Mouse (Mus musculus) limb, embryonic 15.5 days (tissue): ENCODE results near the gene Slc9a8. TPM values are rescaled to one million over a fixed set of nuclear protein-coding genes. Genes with fewer than 3 reads are reported as not detected.

Experiments
- ATAC-seq: fragments of 200-750 bp; cut with Nextera tagmentation; 2 replicates; pipeline ENCODE4 v1.8.0; 2017; ENCODE audit warnings: low read depth, moderate TSS enrichment; ENCODE audit not compliant: insufficient number of reproducible peaks, low FRiP score, low TSS enrichment
- H3K27ac ChIP-seq: fragments of 300-500 bp; sonication (generic); 2 replicates; pipeline ENCODE4 v1.5.1; 2015; ENCODE audit warnings: moderate library complexity, mild to moderate bottlenecking, inconsistent platforms
- H3K27me3 ChIP-seq: fragments of 300-500 bp; sonication (generic); 2 replicates; pipeline ENCODE4 v1.6.1; 2015; ENCODE audit warnings: inconsistent platforms
- H3K36me3 ChIP-seq: fragments of 300-500 bp; sonication (generic); 2 replicates; pipeline ENCODE4 v1.6.1; 2015; ENCODE audit warnings: inconsistent platforms
- H3K4me1 ChIP-seq: fragments of 300-500 bp; sonication (generic); 2 replicates; pipeline ENCODE4 v1.6.1; 2015; ENCODE audit warnings: inconsistent platforms
- H3K4me2 ChIP-seq: fragments of 300-500 bp; sonication (generic); 2 replicates; pipeline ENCODE4 v1.6.1; 2015; ENCODE audit warnings: mild to moderate bottlenecking, inconsistent platforms
- H3K4me3 ChIP-seq: fragments of 300-500 bp; sonication (generic); 2 replicates; pipeline ENCODE4 v1.5.1; 2015; ENCODE audit warnings: mild to moderate bottlenecking, inconsistent platforms
- H3K9ac ChIP-seq: fragments of 300-500 bp; sonication (generic); 2 replicates; pipeline ENCODE4 v1.6.1; 2015; ENCODE audit warnings: inconsistent platforms
- H3K9me3 ChIP-seq: fragments of 300-500 bp; sonication (generic); 2 replicates; pipeline ENCODE4 v1.6.1; 2016; ENCODE audit warnings: inconsistent platforms
- WGBS: fragments of 180-500 bp; shearing (Covaris S2); methylation state at CpG from one replicate; pipeline ENCODE4 v1.1.7; 2015; 5-methylcytosine and 5-hydroxymethylcytosine counted together
- polyA plus RNA-seq: library from polyadenylated mRNA; unstranded; fragments of >200 nt; fragmentation: Nextera tagmentation; extraction: Ambion mirVana; gene quantifications from 2 replicates; pipeline ENCODE4 v1.2.1, GENCODE M21; 2015

Gene Slc9a8
- polyA plus RNA-seq, 1 experiment from 2014 or later, result 16.6 TPM

- H3K9ac ChIP-seq, result peak overlapping the region; percentile 89; the same call in 1 of the 2 replicates
- peaks cover 29% of the 10 kb centered on the region for H3K4me1 ChIP-seq
- ATAC-seq, result no peak
- no peaks in the 10 kb centered on the region for H3K27me3 ChIP-seq
- H3K36me3 ChIP-seq, result no peaks in the 10 kb centered on the region; the same call in 1 of the 2 replicates
- no peak overlapping the region for H3K27ac ChIP-seq
- no peak overlapping the region for H3K4me2 ChIP-seq
- 78% methylated on average over 4 of the region's 4 CpGs for WGBS
- H3K9me3 ChIP-seq, result no peaks in the 10 kb centered on the region
- peak overlapping the region; percentile 92 for H3K4me3 ChIP-seq
Observed at GRCm38 (mm10) chr2:167490813-167491525, 69.5 kb downstream of the Slc9a8 start.

DNA sequence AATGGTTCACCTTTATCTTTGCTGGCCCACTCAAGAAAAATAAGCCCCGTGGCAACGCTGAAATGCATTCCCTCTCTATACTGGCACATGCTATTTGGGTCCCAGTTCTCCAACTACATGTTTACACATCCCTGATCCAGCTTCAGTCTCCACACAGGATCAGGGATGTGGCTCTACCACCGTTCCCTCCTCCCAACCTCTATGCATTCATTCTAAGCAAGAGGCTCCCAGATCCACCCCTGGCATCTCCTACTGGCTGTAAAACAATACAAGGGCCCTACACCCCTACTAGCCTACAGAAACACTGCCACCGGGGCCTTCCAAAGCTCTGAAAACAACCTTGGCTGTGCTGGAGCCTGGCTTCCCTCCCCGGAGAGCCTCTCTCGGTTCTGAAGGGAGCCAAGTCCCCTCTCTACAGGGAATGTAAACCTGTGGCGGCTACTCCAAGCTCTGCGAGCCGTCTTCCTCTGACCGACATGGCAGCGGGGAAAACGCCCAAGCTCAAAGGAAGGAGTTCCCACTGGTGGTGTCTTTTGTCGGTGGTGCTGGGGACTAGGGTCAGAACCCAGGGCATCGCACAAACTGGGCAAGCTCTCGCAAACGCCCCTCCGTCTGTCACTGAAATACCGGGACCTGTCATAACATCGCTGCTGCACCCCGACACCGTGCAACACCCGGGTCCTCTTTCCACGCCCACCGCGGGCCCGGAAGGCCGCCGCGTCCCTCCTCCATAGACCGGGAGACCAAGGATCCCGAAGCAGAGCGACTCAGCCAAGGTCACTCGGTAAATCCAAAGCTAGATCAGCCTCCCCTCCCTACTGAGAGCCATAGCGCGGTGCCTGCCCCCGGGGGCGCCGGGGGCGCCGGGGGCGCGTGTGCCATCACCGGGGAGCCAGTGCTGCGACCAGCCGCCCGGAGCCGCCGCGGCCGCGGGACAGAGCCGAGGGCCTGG is 70.5 kb downstream of the Slc9a8 start, which contains the start of gene Rnf114:
Gene Rnf114, plus strand, starts transcription at position 889 of the 952 bp plus-strand sequence.
- Histone ChIP-seq H3K4me1 (peaks cover 24% of the 10 kb centered on the region), H3K27me3 (no peaks in the 10 kb centered on the region), H3K9me3 (no peaks in the 10 kb centered on the region), H3K4me2 (peak within 1 kb of the TSS; percentile 90), H3K27ac (peak within 1 kb of the TSS; percentile 97), H3K36me3 (no peaks in the 10 kb centered on the region; the same call in 1 of the 2 replicates), H3K4me3 (peak within 1 kb of the TSS; percentile 92), H3K9ac (peak within 1 kb of the TSS; percentile 89)
- WGBS, result 3% methylated on average over 47 of the region's 52 CpGs
- peak; percentile 22 for ATAC-seq

GRCm38 (mm10) chr2:167492713-167493636 is 71.5 kb downstream of the Slc9a8 start, which contains the start of gene Spata2:
TSS of gene Spata2 (minus strand) at chr2:167492887.
- Histone ChIP-seq H3K4me1 (peaks cover 24% of the 10 kb centered on the region), H3K27me3 (no peaks in the 10 kb centered on the region), H3K9ac (peak within 1 kb of the TSS; percentile 89), H3K27ac (peak within 1 kb of the TSS; percentile 97), H3K4me2 (peak within 1 kb of the TSS; percentile 90), H3K9me3 (no peaks in the 10 kb centered on the region), H3K36me3 (no peaks in the 10 kb centered on the region; the same call in 1 of the 2 replicates), H3K4me3 (peak within 1 kb of the TSS; percentile 92)
- peak; percentile 64 for ATAC-seq
- WGBS, result 2% methylated on average over 63 of the region's 63 CpGs

DNA sequence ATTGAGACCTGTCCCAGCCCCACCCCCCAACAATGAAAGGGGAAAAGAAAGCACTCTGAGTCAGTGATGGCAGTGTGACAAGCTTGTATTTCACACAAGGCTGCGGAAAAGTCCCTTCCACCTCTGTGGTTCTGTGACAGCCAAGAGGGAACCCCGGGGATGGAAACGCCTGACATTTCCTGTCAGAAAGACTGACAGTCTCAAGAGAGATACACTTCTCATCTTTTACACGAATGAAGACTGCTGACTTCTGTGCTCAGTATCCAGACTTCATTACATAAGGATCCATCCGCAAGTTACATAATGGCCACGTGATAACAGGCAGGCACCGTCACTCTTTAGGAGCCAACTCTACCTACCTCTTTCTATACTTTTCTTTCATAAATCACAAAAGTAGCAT is 74.9 kb downstream of the Slc9a8 start:
- 83% methylated on average over 7 of the region's 7 CpGs for WGBS
- H3K4me3 ChIP-seq, result no peak overlapping the region
- no peak overlapping the region for H3K9ac ChIP-seq
- peaks cover 12% of the 10 kb centered on the region for H3K4me1 ChIP-seq
- H3K4me2 ChIP-seq, result no peak overlapping the region
- no peak overlapping the region for H3K27ac ChIP-seq
- no peaks in the 10 kb centered on the region; the same call in 1 of the 2 replicates for H3K36me3 ChIP-seq
- H3K27me3 ChIP-seq, result no peaks in the 10 kb centered on the region
- H3K9me3 ChIP-seq, result no peaks in the 10 kb centered on the region
- no peak for ATAC-seq

DNA sequence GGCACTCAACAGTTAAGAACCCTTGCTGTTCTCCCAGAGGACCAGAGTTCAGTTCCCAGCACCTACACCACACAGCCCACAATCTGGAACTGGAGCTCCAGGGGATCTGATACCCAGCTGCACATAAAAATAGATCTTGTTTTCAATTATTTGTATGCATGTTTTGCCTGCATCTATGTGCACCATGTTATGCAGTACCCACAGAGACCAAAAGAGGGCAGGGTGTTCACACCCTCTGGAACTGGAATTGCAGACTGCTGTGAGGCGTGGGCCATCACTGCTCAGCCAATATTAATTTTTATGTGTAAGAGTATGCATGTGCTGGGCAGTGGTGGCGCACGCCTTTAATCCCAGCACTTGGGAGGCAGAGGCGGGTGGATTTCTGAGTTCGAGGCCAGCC is 75.8 kb downstream of the Slc9a8 start:
- H3K4me2 ChIP-seq, result no peak overlapping the region
- no peaks in the 10 kb centered on the region for H3K9me3 ChIP-seq
- no peaks in the 10 kb centered on the region for H3K27me3 ChIP-seq
- H3K9ac ChIP-seq, result no peak overlapping the region
- H3K36me3 ChIP-seq, result no peaks in the 10 kb centered on the region; the same call in 1 of the 2 replicates
- no peak overlapping the region for H3K27ac ChIP-seq
- 69% methylated on average over 5 of the region's 5 CpGs for WGBS
- H3K4me3 ChIP-seq, result no peak overlapping the region
- H3K4me1 ChIP-seq, result peaks cover 5% of the 10 kb centered on the region; the same call in 1 of the 2 replicates
- no peak for ATAC-seq

GRCm38 (mm10) chr2:167502554-167503252 is 81.2 kb downstream of the Slc9a8 start:
- H3K9ac ChIP-seq, result peak overlapping the region; percentile 87; the same call in 1 of the 2 replicates
- H3K27ac ChIP-seq, result peak overlapping the region; percentile 43; the same call in 1 of the 2 replicates
- WGBS, result 45% methylated on average over 13 of the region's 13 CpGs

GRCm38 (mm10) chr2:167503253-167503895 is 81.9 kb downstream of the Slc9a8 start:
- H3K9ac ChIP-seq, result peak overlapping the region; percentile 87
- no peaks in the 10 kb centered on the region for H3K9me3 ChIP-seq
- H3K27me3 ChIP-seq, result no peaks in the 10 kb centered on the region
- H3K4me2 ChIP-seq, result peak overlapping the region; percentile 93
- WGBS, result under 1% methylated on average over 81 of the region's 85 CpGs
- H3K36me3 ChIP-seq, result peaks cover 15% of the 10 kb centered on the region
- peak overlapping the region; percentile 99 for H3K4me3 ChIP-seq
- peak; percentile 85 for ATAC-seq
- H3K4me1 ChIP-seq, result peaks cover 30% of the 10 kb centered on the region
- H3K27ac ChIP-seq, result peak overlapping the region; percentile 83

More at GRCm38 (mm10) chr2:167502554-167503252, 81.2 kb downstream of the Slc9a8 start:
- Histone ChIP-seq H3K4me3 (peak overlapping the region; percentile 99), H3K9me3 (no peaks in the 10 kb centered on the region), H3K4me2 (peak overlapping the region; percentile 93), H3K4me1 (peaks cover 30% of the 10 kb centered on the region), H3K36me3 (peaks cover 9% of the 10 kb centered on the region), H3K27me3 (no peaks in the 10 kb centered on the region)
- peak; percentile 3; the same call in 1 of the 2 replicates for ATAC-seq

GRCm38 (mm10) chr2:167503896-167504349 is 82.4 kb downstream of the Slc9a8 start:
- peak overlapping the region; percentile 87 for H3K9ac ChIP-seq
- no peak for ATAC-seq

DNA sequence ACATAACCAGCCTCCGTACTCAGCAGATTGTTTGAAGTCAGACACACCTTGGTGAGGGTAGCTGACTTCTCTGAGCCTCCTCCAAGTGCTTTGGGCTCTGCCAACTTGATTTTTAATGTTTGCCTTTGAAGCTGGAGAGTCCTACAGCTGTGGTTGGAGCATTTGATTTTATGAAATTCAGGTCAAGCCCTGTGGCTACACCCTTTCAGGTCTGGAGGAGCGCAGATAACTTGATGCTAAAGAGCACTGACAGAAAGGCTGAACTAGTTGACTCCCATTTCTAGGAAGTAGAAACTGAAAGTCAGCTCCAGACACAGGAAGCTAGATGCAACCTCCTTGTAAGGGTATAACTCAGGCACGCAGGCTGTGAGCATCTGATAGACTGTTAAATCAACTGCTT is 83.6 kb downstream of the Slc9a8 start:
- Histone ChIP-seq H3K9me3 (no peaks in the 10 kb centered on the region), H3K4me1 (peaks cover 30% of the 10 kb centered on the region), H3K4me2 (peak overlapping the region; percentile 93), H3K27me3 (no peaks in the 10 kb centered on the region), H3K9ac (no peak overlapping the region), H3K36me3 (peaks cover 31% of the 10 kb centered on the region), H3K27ac (no peak overlapping the region), H3K4me3 (peak overlapping the region; percentile 99; the same call in 1 of the 2 replicates)
- WGBS, result 69% methylated on average over 3 of the region's 3 CpGs
- no peak for ATAC-seq

More at GRCm38 (mm10) chr2:167503896-167504349, 82.4 kb downstream of the Slc9a8 start:
- WGBS, result under 1% methylated on average over 32 of the region's 32 CpGs
- peaks cover 30% of the 10 kb centered on the region for H3K4me1 ChIP-seq
- H3K9me3 ChIP-seq, result no peaks in the 10 kb centered on the region
- peaks cover 21% of the 10 kb centered on the region for H3K36me3 ChIP-seq
- H3K27ac ChIP-seq, result peak overlapping the region; percentile 83
- H3K27me3 ChIP-seq, result no peaks in the 10 kb centered on the region
- peak overlapping the region; percentile 93 for H3K4me2 ChIP-seq
- H3K4me3 ChIP-seq, result peak overlapping the region; percentile 99
